Mouse (Mus musculus): ENCODE measurements around the gene Cd34. TPM values are rescaled to one million over a fixed set of nuclear protein-coding genes. Genes with fewer than 3 reads are reported as not detected.

Cd34 gene
- total RNA-seq (2012; rRNA removed) (0.10 TPM in 1 of 2 replicates, not detected in the other), polyA plus RNA-seq (2012; ENCODE audit: insufficient read depth in 1 of 2, insufficient read length in 2 of 2, low read depth in 1 of 2, low replicate concordance in 2 of 2, missing spikeins in 1 of 2) (under 1 TPM in 1 of 2 experiments, not detected in 1; 0.14 TPM)

DNA sequence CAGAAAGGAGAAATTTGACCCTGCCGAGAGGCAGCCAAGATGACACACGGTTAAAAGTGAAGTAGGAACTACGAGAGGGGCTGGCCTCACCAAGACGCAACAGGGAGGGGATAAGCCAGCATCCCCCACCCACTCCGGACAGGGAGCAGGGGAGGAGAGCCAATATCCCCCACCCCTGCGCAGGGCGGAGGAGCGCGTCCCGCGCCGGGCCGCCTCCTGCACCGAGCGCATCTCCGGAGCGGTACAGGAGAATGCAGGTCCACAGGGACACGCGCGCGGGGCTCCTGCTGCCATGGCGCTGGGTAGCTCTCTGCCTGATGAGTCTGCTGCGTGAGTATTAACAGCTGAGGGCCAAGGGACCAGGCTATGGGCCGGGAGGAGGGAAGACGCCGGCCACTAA lies at the start of gene Cd34:
Gene Cd34 (plus strand): TSS at position 105 of the 400 bp plus-strand sequence.
- Histone ChIP-seq H3K36me3 (ENCODE audit: control insufficient read depth in 1 of 2, insufficient read depth in 2 of 2, low read length in 2 of 2) (peaks cover 0 to 38% of the 10 kb centered on the region in 2 experiments; a peak in 2 of 4 replicates), H3K79me2 (ENCODE audit: control insufficient read depth, insufficient read depth, low read length, poor library complexity) (no peaks in the 10 kb centered on the region), H3K9me3 (replicated peaks; ENCODE audit: insufficient read depth, low read length) (no peaks in the 10 kb centered on the region), H3K4me3 (ENCODE audit: control insufficient read depth in 1 of 2, insufficient read depth in 1 of 2, low read depth in 2 of 2, low read length in 2 of 2) (no peak within 1 kb of the TSS), H3K4me1 (ENCODE audit: control insufficient read depth in 1 of 2, insufficient read depth in 2 of 2, low read length in 2 of 2) (peaks cover 22 to 26% of the 10 kb centered on the region in 2 experiments), H3K27me3 (ENCODE audit: control insufficient read depth in 1 of 2, insufficient read depth in 2 of 2, low read length in 2 of 2) (no peaks in the 10 kb centered on the region), H3K27ac (ENCODE audit: control insufficient read depth, low read depth, low read length) (no peak within 1 kb of the TSS), H3K9ac (ENCODE audit: control insufficient read depth, low read depth, low read length, poor library complexity, severe bottlenecking) (no peak within 1 kb of the TSS)
- no peak for TF ChIP-seq POLR2AphosphoS5 (IDR thresholded peaks at IDR 0.05; ENCODE audit: borderline replicate concordance, low read depth, low read length)
- TF ChIP-seq SMC3 (IDR thresholded peaks at IDR 0.05; ENCODE audit: low read depth, low read length): no peak
- no peak for TF ChIP-seq ZKSCAN1 (IDR thresholded peaks at IDR 0.05; ENCODE audit: low read depth, low read length)
- no peak for TF ChIP-seq MAX (IDR thresholded peaks at IDR 0.05; ENCODE audit: low read length)
- no peak for TF ChIP-seq SIN3A (IDR thresholded peaks at IDR 0.05; ENCODE audit: low read length)
- no peak for TF ChIP-seq EP300 (IDR thresholded peaks at IDR 0.05; ENCODE audit: low read depth in 1 of 2, low read length in 2 of 2)
- no peak for TF ChIP-seq RCOR1 (IDR thresholded peaks at IDR 0.05; ENCODE audit: low read depth, low read length)
- no peak for TF ChIP-seq MEF2A (IDR thresholded peaks at IDR 0.05; ENCODE audit: extremely low read depth, insufficient replicate concordance, low read depth, low read length, poor library complexity, severe bottlenecking)
- TF ChIP-seq TCF12 (IDR thresholded peaks at IDR 0.05; ENCODE audit: low read depth, low read length): no peak
- no peak for TF ChIP-seq POLR2A (IDR thresholded peaks at IDR 0.05; ENCODE audit: control insufficient read depth in 1 of 2, insufficient read depth in 1 of 2, low read depth in 1 of 2, low read length in 2 of 2, poor library complexity in 1 of 2)
- no peak for TF ChIP-seq USF1 (IDR thresholded peaks at IDR 0.05; ENCODE audit: low read depth, low read length)
- TF ChIP-seq NRF1 (IDR thresholded peaks at IDR 0.05; ENCODE audit: insufficient read depth, low read depth, low read length, poor library complexity, severe bottlenecking): no peak
- TF ChIP-seq TAL1 (IDR thresholded peaks at IDR 0.05; ENCODE audit: low read length): no peak
- no peak for DNase-seq (ENCODE audit: low read depth, low spot score)

DNA sequence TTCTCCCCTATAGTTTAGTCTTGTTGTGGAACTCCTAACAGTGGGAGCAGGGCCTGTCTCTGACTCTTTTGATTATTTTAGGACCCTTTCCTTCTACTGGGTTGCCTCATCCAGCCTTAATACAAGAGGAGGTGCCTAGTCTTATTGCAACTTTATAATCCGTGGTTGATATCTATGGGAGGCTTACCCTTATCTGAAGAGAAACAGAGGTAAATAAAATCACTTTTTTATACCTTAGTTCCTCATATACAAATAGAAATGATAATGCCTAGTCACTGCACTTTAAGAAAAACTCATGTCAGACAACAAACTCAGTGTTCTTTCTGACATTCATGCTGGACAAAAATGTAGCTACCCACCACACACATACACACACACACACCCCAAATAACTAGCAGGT lies 44.1 kb upstream of the Cd34 start:
- no peak overlapping the region for H3K27ac ChIP-seq (ENCODE audit: control insufficient read depth, low read depth, low read length)
- no peak overlapping the region for H3K9ac ChIP-seq (ENCODE audit: control insufficient read depth, low read depth, low read length, poor library complexity, severe bottlenecking)
- peaks cover 2% of the 10 kb centered on the region in 2 experiments; a peak in 1 of 4 replicates for H3K4me1 ChIP-seq (ENCODE audit: control insufficient read depth in 1 of 2, insufficient read depth in 2 of 2, low read length in 2 of 2)
- H3K36me3 ChIP-seq (ENCODE audit: control insufficient read depth in 1 of 2, insufficient read depth in 2 of 2, low read length in 2 of 2): peaks cover 0 to 6% of the 10 kb centered on the region in 2 experiments; a peak in 2 of 4 replicates
- no peaks in the 10 kb centered on the region for H3K79me2 ChIP-seq (ENCODE audit: control insufficient read depth, insufficient read depth, low read length, poor library complexity)
- peak; percentile 26 for DNase-seq (ENCODE audit: low read depth, low spot score)
- no peaks in the 10 kb centered on the region for H3K27me3 ChIP-seq (ENCODE audit: control insufficient read depth in 1 of 2, insufficient read depth in 2 of 2, low read length in 2 of 2)
- TF ChIP-seq MYC (IDR thresholded peaks at IDR 0.05; ENCODE audit: low read depth, low read length) (no peak), HCFC1 (IDR thresholded peaks at IDR 0.05; ENCODE audit: low read depth, low read length) (no peak), EP300 (IDR thresholded peaks at IDR 0.05; ENCODE audit: low read depth in 1 of 2, low read length in 2 of 2) (peak; percentile 64 to 71), ZNF384 (IDR thresholded peaks at IDR 0.05; ENCODE audit: low read depth, low read length) (peak; percentile 65), RCOR1 (IDR thresholded peaks at IDR 0.05; ENCODE audit: low read depth, low read length) (peak; percentile 68), GATA1 (IDR thresholded peaks at IDR 0.05; ENCODE audit: low read depth, low read length) (peak; percentile 79), CHD2 (IDR thresholded peaks at IDR 0.05; ENCODE audit: low read length) (no peak), TCF12 (IDR thresholded peaks at IDR 0.05; ENCODE audit: low read depth, low read length) (peak; percentile 59)
- H3K4me3 ChIP-seq (ENCODE audit: control insufficient read depth in 1 of 2, insufficient read depth in 1 of 2, low read depth in 2 of 2, low read length in 2 of 2): no peak overlapping the region
- H3K9me3 ChIP-seq (replicated peaks; ENCODE audit: insufficient read depth, low read length): no peaks in the 10 kb centered on the region

All from MEL (cell line).